Mouse (Mus musculus): Measurements from ENCODE around the gene Nop58. TPM values are rescaled to one million over a fixed set of nuclear protein-coding genes. Genes with fewer than 3 reads are reported as not detected.
A peak's percentile ranks its signal among the peaks of the same experiment; 100 is the strongest.

Nop58 gene
- polyA plus RNA-seq, 1 experiment from 2014 or later, result 158 TPM

GRCm38 (mm10) chr1:59697751-59698150, 13.0 kb downstream of the Nop58 start:
- H3K4me2 ChIP-seq (ENCODE audit: low read depth, low read length), result no peak overlapping the region
- H3K4me1 ChIP-seq (ENCODE audit: control insufficient read depth, insufficient read depth, low read length), result no peaks in the 10 kb centered on the region
- no peaks in the 10 kb centered on the region for H3K9me3 ChIP-seq (replicated peaks; ENCODE audit: control insufficient read depth, low read length)
- peaks cover 47% of the 10 kb centered on the region for H3K36me3 ChIP-seq (ENCODE audit: control insufficient read depth, insufficient read depth)
- no peak overlapping the region for H3K4me3 ChIP-seq (ENCODE audit: low read length)
- H3K27ac ChIP-seq (ENCODE audit: low read length), result no peak overlapping the region
- ATAC-seq (replicated peaks; ENCODE audit: extremely low read depth, insufficient read depth, low FRiP score), result no peak
- no peaks in the 10 kb centered on the region for H3K27me3 ChIP-seq (ENCODE audit: control insufficient read depth, insufficient read depth, low read length)
- WGBS, result 71% methylated on average over 5 of the region's 5 CpGs
- H3K9ac ChIP-seq (ENCODE audit: low read length), result no peak overlapping the region

- 96% methylated on average over 3 of the region's 3 CpGs for WGBS
- Histone ChIP-seq H3K9ac (ENCODE audit: low read length) (no peak overlapping the region), H3K4me3 (ENCODE audit: low read length) (no peak overlapping the region), H3K27me3 (ENCODE audit: control insufficient read depth, insufficient read depth, low read length) (no peaks in the 10 kb centered on the region), H3K27ac (ENCODE audit: low read length) (no peak overlapping the region), H3K4me1 (ENCODE audit: control insufficient read depth, insufficient read depth, low read length) (no peaks in the 10 kb centered on the region), H3K36me3 (ENCODE audit: control insufficient read depth, insufficient read depth) (peaks cover 48% of the 10 kb centered on the region), H3K9me3 (replicated peaks; ENCODE audit: control insufficient read depth, low read length) (no peaks in the 10 kb centered on the region), H3K4me2 (ENCODE audit: low read depth, low read length) (no peak overlapping the region)
- ATAC-seq (replicated peaks; ENCODE audit: extremely low read depth, insufficient read depth, low FRiP score), result no peak
These were observed 13.4 kb downstream of the Nop58 start for GRCm38 (mm10) chr1:59698207-59698606.

GRCm38 (mm10) chr1:59701766-59702165, 17.0 kb downstream of the Nop58 start:
- H3K4me1 ChIP-seq (ENCODE audit: control insufficient read depth, insufficient read depth, low read length), result no peaks in the 10 kb centered on the region
- 86% methylated on average over 1 of the region's 1 CpGs for WGBS
- H3K9ac ChIP-seq (ENCODE audit: low read length), result no peak overlapping the region
- no peaks in the 10 kb centered on the region for H3K9me3 ChIP-seq (replicated peaks; ENCODE audit: control insufficient read depth, low read length)
- H3K27ac ChIP-seq (ENCODE audit: low read length), result no peak overlapping the region
- H3K36me3 ChIP-seq (ENCODE audit: control insufficient read depth, insufficient read depth), result peaks cover 63% of the 10 kb centered on the region
- H3K4me3 ChIP-seq (ENCODE audit: low read length), result no peak overlapping the region
- no peak for ATAC-seq (replicated peaks; ENCODE audit: extremely low read depth, insufficient read depth, low FRiP score)
- no peaks in the 10 kb centered on the region for H3K27me3 ChIP-seq (ENCODE audit: control insufficient read depth, insufficient read depth, low read length)
- H3K4me2 ChIP-seq (ENCODE audit: low read depth, low read length), result no peak overlapping the region

- H3K27me3 ChIP-seq (ENCODE audit: control insufficient read depth, insufficient read depth, low read length), result no peaks in the 10 kb centered on the region
- no peaks in the 10 kb centered on the region for H3K9me3 ChIP-seq (replicated peaks; ENCODE audit: control insufficient read depth, low read length)
- H3K36me3 ChIP-seq (ENCODE audit: control insufficient read depth, insufficient read depth), result peaks cover 5% of the 10 kb centered on the region; the same call in 1 of the 2 replicates
- no peak for ATAC-seq (replicated peaks; ENCODE audit: extremely low read depth, insufficient read depth, low FRiP score)
- no peak overlapping the region for H3K27ac ChIP-seq (ENCODE audit: low read length)
- no peak overlapping the region for H3K4me2 ChIP-seq (ENCODE audit: low read depth, low read length)
- H3K4me3 ChIP-seq (ENCODE audit: low read length), result no peak overlapping the region
- H3K9ac ChIP-seq (ENCODE audit: low read length), result no peak overlapping the region
- WGBS, result 27% methylated on average over 4 of the region's 4 CpGs
- peaks cover 8% of the 10 kb centered on the region; the same call in 1 of the 2 replicates for H3K4me1 ChIP-seq (ENCODE audit: control insufficient read depth, insufficient read depth, low read length)
These were observed 35.1 kb downstream of the Nop58 start for GRCm38 (mm10) chr1:59719900-59720299.

GRCm38 (mm10) chr1:59725661-59726060, 40.9 kb downstream of the Nop58 start:
- WGBS, result 25% methylated on average over 4 of the region's 4 CpGs
- H3K4me2 ChIP-seq (ENCODE audit: low read depth, low read length), result peak overlapping the region; percentile 2; the same call in 1 of the 2 replicates
- ATAC-seq (replicated peaks; ENCODE audit: extremely low read depth, insufficient read depth, low FRiP score), result peak; percentile 73
- peaks cover 5% of the 10 kb centered on the region for H3K4me1 ChIP-seq (ENCODE audit: control insufficient read depth, insufficient read depth, low read length)
- no peaks in the 10 kb centered on the region for H3K9me3 ChIP-seq (replicated peaks; ENCODE audit: control insufficient read depth, low read length)
- peak overlapping the region; percentile 51; the same call in 1 of the 2 replicates for H3K27ac ChIP-seq (ENCODE audit: low read length)
- H3K4me3 ChIP-seq (ENCODE audit: low read length), result no peak overlapping the region
- no peaks in the 10 kb centered on the region for H3K36me3 ChIP-seq (ENCODE audit: control insufficient read depth, insufficient read depth)
- no peak overlapping the region for H3K9ac ChIP-seq (ENCODE audit: low read length)
- H3K27me3 ChIP-seq (ENCODE audit: control insufficient read depth, insufficient read depth, low read length), result no peaks in the 10 kb centered on the region

- no peak overlapping the region for H3K4me2 ChIP-seq (ENCODE audit: low read depth, low read length)
- no peaks in the 10 kb centered on the region for H3K27me3 ChIP-seq (ENCODE audit: control insufficient read depth, insufficient read depth, low read length)
- H3K4me3 ChIP-seq (ENCODE audit: low read length), result no peak overlapping the region
- H3K36me3 ChIP-seq (ENCODE audit: control insufficient read depth, insufficient read depth), result no peaks in the 10 kb centered on the region
- no peak overlapping the region for H3K27ac ChIP-seq (ENCODE audit: low read length)
- H3K9me3 ChIP-seq (replicated peaks; ENCODE audit: control insufficient read depth, low read length), result no peaks in the 10 kb centered on the region
- ATAC-seq (replicated peaks; ENCODE audit: extremely low read depth, insufficient read depth, low FRiP score), result no peak
- peaks cover 8% of the 10 kb centered on the region for H3K4me1 ChIP-seq (ENCODE audit: control insufficient read depth, insufficient read depth, low read length)
- no peak overlapping the region for H3K9ac ChIP-seq (ENCODE audit: low read length)
- WGBS, result 73% methylated on average over 8 of the region's 8 CpGs
These were observed 45.3 kb downstream of the Nop58 start for GRCm38 (mm10) chr1:59730106-59730505.

- Histone ChIP-seq H3K27ac (ENCODE audit: low read length) (no peak overlapping the region), H3K36me3 (ENCODE audit: control insufficient read depth, insufficient read depth) (no peaks in the 10 kb centered on the region), H3K4me2 (ENCODE audit: low read depth, low read length) (no peak overlapping the region), H3K9me3 (replicated peaks; ENCODE audit: control insufficient read depth, low read length) (no peaks in the 10 kb centered on the region), H3K4me1 (ENCODE audit: control insufficient read depth, insufficient read depth, low read length) (peaks cover 3% of the 10 kb centered on the region; the same call in 1 of the 2 replicates), H3K27me3 (ENCODE audit: control insufficient read depth, insufficient read depth, low read length) (no peaks in the 10 kb centered on the region), H3K9ac (ENCODE audit: low read length) (no peak overlapping the region), H3K4me3 (ENCODE audit: low read length) (no peak overlapping the region)
- no peak for ATAC-seq (replicated peaks; ENCODE audit: extremely low read depth, insufficient read depth, low FRiP score)
- WGBS, result 84% methylated on average over 4 of the region's 4 CpGs
These were observed 46.0 kb downstream of the Nop58 start for GRCm38 (mm10) chr1:59730737-59731136.

- H3K4me3 ChIP-seq (ENCODE audit: low read length), result no peak overlapping the region
- H3K4me1 ChIP-seq (ENCODE audit: control insufficient read depth, insufficient read depth, low read length), result 0 out of 2 replicates have a peak, but pooled peaks cover 3% of the 10 kb centered on the region
- no peak overlapping the region for H3K4me2 ChIP-seq (ENCODE audit: low read depth, low read length)
- 52% methylated on average over 6 of the region's 6 CpGs for WGBS
- no peak overlapping the region for H3K27ac ChIP-seq (ENCODE audit: low read length)
- no peaks in the 10 kb centered on the region for H3K27me3 ChIP-seq (ENCODE audit: control insufficient read depth, insufficient read depth, low read length)
- H3K36me3 ChIP-seq (ENCODE audit: control insufficient read depth, insufficient read depth), result no peaks in the 10 kb centered on the region
- ATAC-seq (replicated peaks; ENCODE audit: extremely low read depth, insufficient read depth, low FRiP score), result no peak
- H3K9me3 ChIP-seq (replicated peaks; ENCODE audit: control insufficient read depth, low read length), result no peaks in the 10 kb centered on the region
- H3K9ac ChIP-seq (ENCODE audit: low read length), result no peak overlapping the region
These were observed 49.3 kb downstream of the Nop58 start for GRCm38 (mm10) chr1:59734076-59734475.

GRCm38 (mm10) chr1:59738768-59739414, 54.1 kb downstream of the Nop58 start:
- Histone ChIP-seq H3K4me2 (ENCODE audit: low read depth, low read length) (no peak overlapping the region), H3K27me3 (ENCODE audit: control insufficient read depth, insufficient read depth, low read length) (no peaks in the 10 kb centered on the region), H3K9ac (ENCODE audit: low read length) (no peak overlapping the region), H3K27ac (ENCODE audit: low read length) (no peak overlapping the region), H3K9me3 (replicated peaks; ENCODE audit: control insufficient read depth, low read length) (no peaks in the 10 kb centered on the region), H3K36me3 (ENCODE audit: control insufficient read depth, insufficient read depth) (no peaks in the 10 kb centered on the region), H3K4me1 (ENCODE audit: control insufficient read depth, insufficient read depth, low read length) (peaks cover 4% of the 10 kb centered on the region; the same call in 1 of the 2 replicates), H3K4me3 (ENCODE audit: low read length) (no peak overlapping the region)
- 62% methylated on average over 6 of the region's 6 CpGs for whole genome bisulfite sequencing
- ATAC-seq (replicated peaks; ENCODE audit: extremely low read depth, insufficient read depth, low FRiP score), result no peak

Data from heart, embryonic 16.5 days (tissue).